Comparison of ENCODE assay signal across 13 mouse cellular contexts in the genomic region with DNA sequence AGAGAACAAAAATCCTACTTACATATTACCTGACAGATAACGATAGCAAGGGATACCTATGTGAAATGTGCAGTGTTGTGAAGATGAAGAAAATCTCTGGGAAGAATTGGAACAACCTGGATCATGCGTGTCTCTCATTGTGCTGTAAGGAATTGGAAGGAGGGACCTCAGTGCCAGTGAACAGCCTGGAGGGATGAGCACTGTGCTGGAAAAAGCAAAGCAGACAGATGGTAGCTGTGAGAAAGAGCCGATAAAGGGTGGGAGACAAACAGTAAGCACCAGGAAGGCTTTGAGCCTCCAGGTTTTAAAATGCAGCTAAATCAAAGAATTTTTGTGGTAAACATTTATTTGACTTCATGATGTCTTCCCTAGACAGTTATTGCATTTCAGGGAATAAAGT.
DNase-seq lines count a peak whose midpoint lies in the region; ATAC-seq lines count a peak whose summit lies in the region.
"Had no signal": no experiment of that assay in that cellular context is flagged by ENCODE, and none has a peak within 500 bp of the region (broad histone marks: within the 10 kb centered on the region; RNA-seq: fewer than 3 reads in every experiment).

No protein-coding gene starts in this region.

- no peak for DNase-seq in frontal cortex, postnatal 25 days (ENCODE audit: low spot score in 2 of 2)
- DNase-seq in right cerebral cortex, adult 18-20 months: peak; percentile 37
- DNase-seq in right cerebral cortex, postnatal 4 days: no peak
- DNase-seq in layer of hippocampus, adult 9-10 months (ENCODE audit: low spot score): peak; percentile 15
- DNase-seq in right cerebral cortex, postnatal 25 days: peak; percentile 21
- no peak for DNase-seq in adrenal gland, postnatal 14 days
- DNase-seq: kidney, adult 18-20 months; kidney, postnatal 36 days; midbrain, embryonic 14.5 days; thymus, postnatal 36 days had no signal

- ATAC-seq in frontal cortex, adult (ENCODE audit: low TSS enrichment): peak; percentile 97
- ATAC-seq in megakaryocyte-erythroid progenitor cell, adult 5-6 weeks (replicated peaks; ENCODE audit: low FRiP score, low TSS enrichment, poor library complexity, severe bottlenecking): no peak
- ATAC-seq: liver, embryonic 12.5 days had no signal

Comparison
In these comparisons a context has a peak if more than half of its experiments do, and no peak if none do; other contexts are left out.
1. DNase-seq: peak in right cerebral cortex, adult 18-20 months (single experiment), layer of hippocampus, adult 9-10 months (single experiment) and right cerebral cortex, postnatal 25 days (single experiment); none in frontal cortex, postnatal 25 days (0 of 2), right cerebral cortex, postnatal 4 days (single experiment) and adrenal gland, postnatal 14 days (single experiment).